Mouse (Mus musculus): ENCODE measurements around the gene Arhgap35.

The Arhgap35 gene

GRCm38 (mm10) chr7:16465568-16465967 is 149.2 kb downstream of the Arhgap35 start:
- no peak for DNase-seq (ENCODE audit: low read depth)

GRCm38 (mm10) chr7:16465160-16465559 is 149.6 kb downstream of the Arhgap35 start:
- peak; percentile 84 for DNase-seq (ENCODE audit: low read depth)

- DNase-seq (ENCODE audit: low read depth) = peak; percentile 88
These were observed 151.6 kb downstream of the Arhgap35 start for GRCm38 (mm10) chr7:16463214-16463613.

- no peak for DNase-seq (ENCODE audit: low read depth)
These were observed 153.1 kb downstream of the Arhgap35 start for GRCm38 (mm10) chr7:16461705-16462104.

- DNase-seq (ENCODE audit: low read depth) = no peak
These were observed 153.6 kb downstream of the Arhgap35 start for GRCm38 (mm10) chr7:16461151-16461550.

- no peak for DNase-seq (ENCODE audit: low read depth)
These were observed 154.2 kb downstream of the Arhgap35 start for GRCm38 (mm10) chr7:16460566-16460965.

GRCm38 (mm10) chr7:16456289-16456688 is 158.5 kb downstream of the Arhgap35 start:
- DNase-seq (ENCODE audit: low read depth) = no peak

GRCm38 (mm10) chr7:16455016-16455415 is 159.8 kb downstream of the Arhgap35 start:
- DNase-seq (ENCODE audit: low read depth) = no peak

GRCm38 (mm10) chr7:16453118-16453711 is 161.6 kb downstream of the Arhgap35 start:
- peak; percentile 61 for DNase-seq (ENCODE audit: low read depth)

- peak; percentile 95 for DNase-seq (ENCODE audit: low read depth)
These were observed 162.2 kb downstream of the Arhgap35 start, which contains the start of gene Tmem160 for GRCm38 (mm10) chr7:16452587-16453073. Gene Tmem160, plus strand, starts transcription at chr7:16452779.

- DNase-seq (ENCODE audit: low read depth) = no peak
These were observed 163.1 kb downstream of the Arhgap35 start for GRCm38 (mm10) chr7:16451656-16452055.

Measured in naive thymus-derived CD4-positive, alpha-beta T cell, adult 2 months (primary cell).